Mouse (Mus musculus): Measurements from ENCODE around the gene Akap5.

Akap5 gene

GRCm38 (mm10) chr12:76324679-76325431 is at the start of gene Akap5:
Akap5 (plus strand) TSS chr12:76324891.
- Histone ChIP-seq H3K9me3 (ENCODE audit: low read length) (no peaks in the 10 kb centered on the region), H3K4me3 (replicated peaks; ENCODE audit: low read length) (peak within 1 kb of the TSS; percentile 84), H3K36me3 (ENCODE audit: insufficient read depth, low read length) (peaks cover 58% of the 10 kb centered on the region), H3K27me3 (ENCODE audit: insufficient read depth, low read length) (peaks cover 22% of the 10 kb centered on the region), H3K4me1 (replicated peaks; ENCODE audit: low read depth, low read length) (peaks cover 24% of the 10 kb centered on the region)
- no peak for TF ChIP-seq CTCF (conservative IDR thresholded peaks at IDR 0.05; ENCODE audit: low read length)

- H3K36me3 ChIP-seq (ENCODE audit: insufficient read depth, low read length) = peaks cover 100% of the 10 kb centered on the region
- H3K4me1 ChIP-seq (replicated peaks; ENCODE audit: low read depth, low read length) = peaks cover 54% of the 10 kb centered on the region
- TF ChIP-seq NANOG (IDR thresholded peaks at IDR 0.05; ENCODE audit: borderline replicate concordance, low read length) = no peak
- TF ChIP-seq CTCF (conservative IDR thresholded peaks at IDR 0.05; ENCODE audit: low read length) = no peak
- no peak for TF ChIP-seq POU5F1 (IDR thresholded peaks at IDR 0.05; ENCODE audit: borderline replicate concordance, low read length)
Observed at GRCm38 (mm10) chr12:76278209-76278608, 46.5 kb upstream of the Akap5 start.

GRCm38 (mm10) chr12:76280556-76280955 is 44.1 kb upstream of the Akap5 start:
- H3K27me3 ChIP-seq (ENCODE audit: insufficient read depth, low read length) = no peaks in the 10 kb centered on the region
- H3K9me3 ChIP-seq (ENCODE audit: low read length) = no peaks in the 10 kb centered on the region
- H3K4me1 ChIP-seq (replicated peaks; ENCODE audit: low read depth, low read length) = peaks cover 50% of the 10 kb centered on the region
- peaks cover 99% of the 10 kb centered on the region for H3K36me3 ChIP-seq (ENCODE audit: insufficient read depth, low read length)
- no peak overlapping the region for H3K4me3 ChIP-seq (replicated peaks; ENCODE audit: low read length)
- TF ChIP-seq POU5F1 (IDR thresholded peaks at IDR 0.05; ENCODE audit: borderline replicate concordance, low read length) (no peak), NANOG (IDR thresholded peaks at IDR 0.05; ENCODE audit: borderline replicate concordance, low read length) (no peak), CTCF (conservative IDR thresholded peaks at IDR 0.05; ENCODE audit: low read length) (no peak)

More at GRCm38 (mm10) chr12:76278209-76278608, 46.5 kb upstream of the Akap5 start:
- Histone ChIP-seq H3K4me3 (replicated peaks; ENCODE audit: low read length) (no peak overlapping the region), H3K9me3 (ENCODE audit: low read length) (no peaks in the 10 kb centered on the region), H3K27me3 (ENCODE audit: insufficient read depth, low read length) (no peaks in the 10 kb centered on the region)

GRCm38 (mm10) chr12:76281111-76281660 is 43.5 kb upstream of the Akap5 start:
- TF ChIP-seq POU5F1 (IDR thresholded peaks at IDR 0.05; ENCODE audit: borderline replicate concordance, low read length) (no peak), NANOG (IDR thresholded peaks at IDR 0.05; ENCODE audit: borderline replicate concordance, low read length) (no peak), CTCF (conservative IDR thresholded peaks at IDR 0.05; ENCODE audit: low read length) (no peak)
- H3K4me1 ChIP-seq (replicated peaks; ENCODE audit: low read depth, low read length) = peaks cover 50% of the 10 kb centered on the region
- no peak overlapping the region for H3K4me3 ChIP-seq (replicated peaks; ENCODE audit: low read length)

GRCm38 (mm10) chr12:76282132-76282531 is 42.6 kb upstream of the Akap5 start:
- no peaks in the 10 kb centered on the region for H3K27me3 ChIP-seq (ENCODE audit: insufficient read depth, low read length)
- peaks cover 96% of the 10 kb centered on the region for H3K36me3 ChIP-seq (ENCODE audit: insufficient read depth, low read length)
- H3K4me3 ChIP-seq (replicated peaks; ENCODE audit: low read length) = no peak overlapping the region
- no peaks in the 10 kb centered on the region for H3K9me3 ChIP-seq (ENCODE audit: low read length)
- TF ChIP-seq CTCF (conservative IDR thresholded peaks at IDR 0.05; ENCODE audit: low read length) (no peak), NANOG (IDR thresholded peaks at IDR 0.05; ENCODE audit: borderline replicate concordance, low read length) (no peak), POU5F1 (IDR thresholded peaks at IDR 0.05; ENCODE audit: borderline replicate concordance, low read length) (no peak)
- H3K4me1 ChIP-seq (replicated peaks; ENCODE audit: low read depth, low read length) = peaks cover 45% of the 10 kb centered on the region

More at GRCm38 (mm10) chr12:76281111-76281660, 43.5 kb upstream of the Akap5 start:
- H3K27me3 ChIP-seq (ENCODE audit: insufficient read depth, low read length) = no peaks in the 10 kb centered on the region
- peaks cover 99% of the 10 kb centered on the region for H3K36me3 ChIP-seq (ENCODE audit: insufficient read depth, low read length)
- H3K9me3 ChIP-seq (ENCODE audit: low read length) = no peaks in the 10 kb centered on the region

GRCm38 (mm10) chr12:76282532-76283173 is 42.0 kb upstream of the Akap5 start:
- Histone ChIP-seq H3K4me1 (replicated peaks; ENCODE audit: low read depth, low read length) (peaks cover 40% of the 10 kb centered on the region), H3K27me3 (ENCODE audit: insufficient read depth, low read length) (no peaks in the 10 kb centered on the region), H3K9me3 (ENCODE audit: low read length) (no peaks in the 10 kb centered on the region), H3K36me3 (ENCODE audit: insufficient read depth, low read length) (peaks cover 96% of the 10 kb centered on the region), H3K4me3 (replicated peaks; ENCODE audit: low read length) (no peak overlapping the region)
- TF ChIP-seq POU5F1 (IDR thresholded peaks at IDR 0.05; ENCODE audit: borderline replicate concordance, low read length) (no peak), CTCF (conservative IDR thresholded peaks at IDR 0.05; ENCODE audit: low read length) (no peak), NANOG (IDR thresholded peaks at IDR 0.05; ENCODE audit: borderline replicate concordance, low read length) (no peak)

- H3K4me1 ChIP-seq (replicated peaks; ENCODE audit: low read depth, low read length) = peaks cover 32% of the 10 kb centered on the region
- H3K4me3 ChIP-seq (replicated peaks; ENCODE audit: low read length) = no peak overlapping the region
- H3K9me3 ChIP-seq (ENCODE audit: low read length) = no peaks in the 10 kb centered on the region
- no peak for TF ChIP-seq CTCF (conservative IDR thresholded peaks at IDR 0.05; ENCODE audit: low read length)
- no peak for TF ChIP-seq POU5F1 (IDR thresholded peaks at IDR 0.05; ENCODE audit: borderline replicate concordance, low read length)
- TF ChIP-seq NANOG (IDR thresholded peaks at IDR 0.05; ENCODE audit: borderline replicate concordance, low read length) = no peak
- H3K27me3 ChIP-seq (ENCODE audit: insufficient read depth, low read length) = no peaks in the 10 kb centered on the region
- peaks cover 95% of the 10 kb centered on the region for H3K36me3 ChIP-seq (ENCODE audit: insufficient read depth, low read length)
Observed at GRCm38 (mm10) chr12:76285418-76285817, 39.3 kb upstream of the Akap5 start.

- Histone ChIP-seq H3K4me1 (replicated peaks; ENCODE audit: low read depth, low read length) (peaks cover 46% of the 10 kb centered on the region), H3K4me3 (replicated peaks; ENCODE audit: low read length) (no peak overlapping the region), H3K9me3 (ENCODE audit: low read length) (no peaks in the 10 kb centered on the region), H3K27me3 (ENCODE audit: insufficient read depth, low read length) (no peaks in the 10 kb centered on the region), H3K36me3 (ENCODE audit: insufficient read depth, low read length) (peaks cover 95% of the 10 kb centered on the region)
- no peak for TF ChIP-seq POU5F1 (IDR thresholded peaks at IDR 0.05; ENCODE audit: borderline replicate concordance, low read length)
- TF ChIP-seq NANOG (IDR thresholded peaks at IDR 0.05; ENCODE audit: borderline replicate concordance, low read length) = no peak
Observed at GRCm38 (mm10) chr12:76287986-76288385, 36.7 kb upstream of the Akap5 start.
